Mouse (Mus musculus) forebrain, postnatal 0 days (tissue): ENCODE measurements around the gene Enpp4. TPM values are rescaled to one million over a fixed set of nuclear protein-coding genes. Genes with fewer than 3 reads are reported as not detected.

Source experiments
- ATAC-seq: fragments of 200-750 bp; cut with Nextera tagmentation; 2 replicates; pipeline ENCODE4 v1.8.0; 2017; ENCODE audit warnings: mild to moderate bottlenecking, moderate library complexity
- DNase-seq: peaks from one replicate; pipeline ENCODE4 v3.0.0-alpha.2; 2015
- H3K27ac ChIP-seq: fragments of 300-500 bp; sonication (generic); 2 replicates; pipeline ENCODE4 v1.5.1; 2014; ENCODE audit warnings: low read depth, mild to moderate bottlenecking, antibody characterized with exemption, low read length, moderate library complexity, mixed read lengths
- H3K27me3 ChIP-seq: fragments of 300-500 bp; sonication (generic); 2 replicates; pipeline ENCODE4 v1.6.1; 2014; ENCODE audit warnings: mild to moderate bottlenecking, low read length, mixed read lengths; ENCODE audit not compliant: insufficient read depth
- H3K36me3 ChIP-seq: fragments of 300-500 bp; sonication (generic); 2 replicates; pipeline ENCODE4 v1.6.1; 2014; ENCODE audit warnings: mild to moderate bottlenecking, moderate library complexity; ENCODE audit not compliant: insufficient read depth
- H3K4me1 ChIP-seq: fragments of 300-500 bp; sonication (generic); 2 replicates; pipeline ENCODE4 v1.6.1; 2014; ENCODE audit warnings: antibody characterized with exemption; ENCODE audit not compliant: insufficient read depth
- H3K4me2 ChIP-seq: fragments of 300-500 bp; sonication (generic); 2 replicates; pipeline ENCODE4 v1.6.1; 2014; ENCODE audit warnings: low read depth, mild to moderate bottlenecking, moderate library complexity
- H3K4me3 ChIP-seq: fragments of 300-500 bp; sonication (generic); 2 replicates; pipeline ENCODE4 v1.5.1; 2014; ENCODE audit warnings: low read depth, low read length, mixed read lengths
- H3K9ac ChIP-seq: fragments of 300-500 bp; sonication (generic); 2 replicates; pipeline ENCODE4 v1.6.1; 2014; ENCODE audit warnings: mild to moderate bottlenecking
- H3K9me3 ChIP-seq: fragments of 300-500 bp; sonication (generic); 2 replicates; pipeline ENCODE4 v1.6.1; 2016; ENCODE audit warnings: low read length
- CTCF ChIP-seq: sonication (generic); IDR thresholded peaks from 2 replicates; pipeline ENCODE4 v1.5.1; 2016; ENCODE audit warnings: antibody characterized with exemption, control low read depth, low read depth
- WGBS: fragments of 180-500 bp; shearing (Covaris S2); extraction: QIAGEN DNeasy Blood & Tissue Kit; methylation state at CpG from one replicate; pipeline ENCODE4 v1.1.7; 2014; 5-methylcytosine and 5-hydroxymethylcytosine counted together
- polyA plus RNA-seq: library from polyadenylated mRNA; unstranded; fragments of >200 nt; fragmentation: Nextera tagmentation; extraction: Ambion mirVana; gene quantifications from 2 replicates; pipeline ENCODE4 v1.2.1, GENCODE M21; 2015
- total RNA-seq: library from RNA; depleted of rRNA; stranded (reverse); fragments of >200 nt; gene quantifications from 2 replicates; pipeline ENCODE4 v1.2.3, GENCODE M21; 2014; rRNA removed

The Enpp4 gene
- total and polyA plus RNA-seq, 2 experiments from 2014 or later, result 5.3 to 7.1 TPM

DNA sequence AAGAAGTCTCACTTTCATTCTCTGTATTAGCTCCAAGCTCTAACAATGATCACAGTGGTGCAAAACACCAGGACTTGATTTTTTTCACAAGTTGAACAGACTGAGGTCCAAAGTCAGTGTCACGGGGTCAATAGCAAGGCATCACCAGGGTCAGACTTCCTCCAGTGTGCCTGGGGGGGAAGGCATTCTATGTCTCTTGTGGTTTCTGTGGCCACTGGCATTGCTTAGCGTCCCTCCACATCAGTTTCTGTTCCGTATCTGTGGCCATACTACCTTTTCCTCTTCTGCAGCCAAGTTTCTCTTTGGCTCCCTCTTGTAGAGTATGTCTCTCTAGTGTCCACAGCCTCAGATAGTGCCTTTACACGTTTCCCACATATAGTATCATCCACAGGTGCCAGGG is 52.2 kb downstream of the Enpp4 start:
- 83% methylated on average over 4 of the region's 4 CpGs for WGBS
- no peaks in the 10 kb centered on the region for H3K4me1 ChIP-seq
- DNase-seq (no peak), ATAC-seq (no peak)
- H3K4me2 ChIP-seq, result no peak overlapping the region
- TF ChIP-seq CTCF, result no peak
- no peak overlapping the region for H3K4me3 ChIP-seq
- no peaks in the 10 kb centered on the region for H3K27me3 ChIP-seq
- no peaks in the 10 kb centered on the region for H3K9me3 ChIP-seq
- H3K9ac ChIP-seq, result no peak overlapping the region
- no peak overlapping the region for H3K27ac ChIP-seq
- H3K36me3 ChIP-seq, result no peaks in the 10 kb centered on the region

Other genes with a start within 250 kb of the Enpp4 start
- gene Enpp5, start 27.0 kb downstream of the Enpp4 start, total RNA-seq, result 102 and 130 TPM in 2 replicates
- 51.9 and 97.5 TPM in 2 replicates for gene Enpp5, start 27.0 kb downstream of the Enpp4 start, polyA plus RNA-seq
- 1.00 and 1.4 TPM in 2 replicates for gene Clic5, start 82.8 kb upstream of the Enpp4 start, total RNA-seq
- gene Clic5, start 82.8 kb upstream of the Enpp4 start, polyA plus RNA-seq, result 0.25 and 0.35 TPM in 2 replicates